In the genomic region with DNA sequence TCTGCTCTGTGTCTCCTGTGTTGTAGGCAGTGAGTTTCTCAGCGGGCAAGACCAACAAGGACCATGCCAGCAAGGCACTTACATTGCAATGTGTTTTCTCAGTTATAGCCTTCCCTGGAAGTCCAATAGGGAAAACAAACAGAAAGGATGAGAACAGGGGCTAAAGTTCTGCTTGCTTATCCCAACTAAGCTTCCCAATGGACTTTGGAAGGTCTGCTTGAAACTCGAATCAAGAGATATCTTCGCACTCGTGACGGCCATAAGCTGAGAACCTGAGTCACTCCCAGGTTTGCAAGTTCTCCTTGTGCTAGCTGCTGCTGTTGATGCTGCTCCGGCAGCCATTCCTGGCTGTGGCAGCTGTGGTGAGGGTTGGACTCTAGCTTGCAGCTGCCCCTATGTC, we compare ENCODE assay signal across 16 mouse cellular contexts. TPM values are rescaled to one million over a fixed set of nuclear protein-coding genes. Genes with fewer than 3 reads are reported as not detected.
DNase-seq lines count a peak whose midpoint lies in the region; ATAC-seq and TF ChIP-seq lines count a peak whose summit lies in the region.
"Had no signal": no experiment of that assay in that cellular context is flagged by ENCODE, and none has a peak within 500 bp of the region (broad histone marks: within the 10 kb centered on the region; RNA-seq: fewer than 3 reads in every experiment).

No protein-coding gene starts in this region.

- no peak for TF ChIP-seq POLR2A in heart, adult 2 months (IDR thresholded peaks at IDR 0.05; ENCODE audit: insufficient read depth, low read depth, low read length)
- no peak for TF ChIP-seq POLR2A in bone marrow macrophage, adult 2 months (IDR thresholded peaks at IDR 0.05; ENCODE audit: borderline replicate concordance, low read depth, low read length)
- no peak for TF ChIP-seq POLR2A in myocyte (IDR thresholded peaks at IDR 0.05; ENCODE audit: insufficient read length, low read depth)
- no peak for TF ChIP-seq POLR2A in cerebellum, adult 2 months (IDR thresholded peaks at IDR 0.05; ENCODE audit: borderline replicate concordance, insufficient read depth, low read length)

- peaks cover 12% of the 10 kb centered on the region for H3K36me3 ChIP-seq in heart, adult 2 months (ENCODE audit: control insufficient read depth, insufficient read depth, low read length)
- no peaks in the 10 kb centered on the region for H3K36me3 ChIP-seq in intestine, postnatal 0 days (ENCODE audit: control insufficient read depth, insufficient read depth)
- no peaks in the 10 kb centered on the region for H3K36me3 ChIP-seq in myocyte (ENCODE audit: control insufficient read depth, insufficient read depth)
- no peaks in the 10 kb centered on the region for H3K36me3 ChIP-seq in midbrain, postnatal 0 days (ENCODE audit: insufficient read depth, low read length)
- H3K36me3 ChIP-seq: embryonic facial prominence, embryonic 15.5 days; G1E; heart, embryonic 15.5 days; midbrain, embryonic 15.5 days had no signal

- H3K79me2 ChIP-seq in heart, adult 2 months (replicated peaks; ENCODE audit: control insufficient read depth, insufficient read depth, low read length): no peaks in the 10 kb centered on the region
- no peaks in the 10 kb centered on the region for H3K79me2 ChIP-seq in myocyte (ENCODE audit: control insufficient read depth, insufficient read depth)

- H3K9me3 ChIP-seq in intestine, postnatal 0 days (ENCODE audit: control insufficient read depth): no peaks in the 10 kb centered on the region
- H3K9me3 ChIP-seq in midbrain, postnatal 0 days (ENCODE audit: low read length): no peaks in the 10 kb centered on the region
- H3K9me3 ChIP-seq: embryonic facial prominence, embryonic 15.5 days; G1E; heart, embryonic 15.5 days; midbrain, embryonic 15.5 days had no signal

- no peak for TF ChIP-seq CTCF in heart, adult 2 months (IDR thresholded peaks at IDR 0.05)
- no peak for TF ChIP-seq CTCF in bone marrow macrophage, adult 2 months (IDR thresholded peaks at IDR 0.05; ENCODE audit: low read depth, low read length)
- no peak for TF ChIP-seq CTCF in intestine, postnatal 0 days (IDR thresholded peaks at IDR 0.05; ENCODE audit: low read depth)
- no peak for TF ChIP-seq CTCF in cerebellum, adult 2 months (IDR thresholded peaks at IDR 0.05; ENCODE audit: borderline replicate concordance, insufficient read depth, low read depth, low read length)
- no peak for TF ChIP-seq CTCF in midbrain, postnatal 0 days (IDR thresholded peaks at IDR 0.05)

- no peak for TF ChIP-seq EP300 in heart, adult 2 months (IDR thresholded peaks at IDR 0.05; ENCODE audit: insufficient read depth, low read depth, low read length)

- no peak for DNase-seq in heart, adult 2 months
- DNase-seq in heart, postnatal 10 days: no peak
- DNase-seq in embryo, embryonic 10 days (ENCODE audit: low spot score): no peak
- DNase-seq in cerebellum, adult 2 months: no peak
- no peak for DNase-seq in midbrain, postnatal 0 days (ENCODE audit: low spot score)
- DNase-seq: adrenal gland, postnatal 10 days; cerebellum, adult 11 months; cerebellum, postnatal 14 days; thymus, postnatal 36 days had no signal

- no peak overlapping the region for H3ac ChIP-seq in myocyte (ENCODE audit: control insufficient read depth, insufficient read length)

- no peaks in the 10 kb centered on the region for H3K27me3 ChIP-seq in heart, adult 2 months (ENCODE audit: control insufficient read depth, insufficient read depth, low read length)
- no peaks in the 10 kb centered on the region for H3K27me3 ChIP-seq in intestine, postnatal 0 days (replicated peaks; ENCODE audit: control insufficient read depth, insufficient read depth, low read length)
- H3K27me3 ChIP-seq in myocyte (ENCODE audit: control insufficient read depth, insufficient read depth, insufficient read length): no peaks in the 10 kb centered on the region
- no peaks in the 10 kb centered on the region for H3K27me3 ChIP-seq in cerebellum, adult 2 months (ENCODE audit: control insufficient read depth, insufficient read depth, low read length)
- no peaks in the 10 kb centered on the region for H3K27me3 ChIP-seq in midbrain, postnatal 0 days (ENCODE audit: insufficient read depth, low read length)
- H3K27me3 ChIP-seq: embryonic facial prominence, embryonic 15.5 days; heart, embryonic 15.5 days; midbrain, embryonic 15.5 days had no signal

- peaks cover 9% of the 10 kb centered on the region for H3K4me1 ChIP-seq in heart, adult 2 months (ENCODE audit: control insufficient read depth, insufficient read depth, low read length)
- H3K4me1 ChIP-seq in bone marrow macrophage, adult 2 months (ENCODE audit: control insufficient read depth, insufficient read depth, low read length): peaks cover 50% of the 10 kb centered on the region
- H3K4me1 ChIP-seq in intestine, postnatal 0 days (replicated peaks; ENCODE audit: control insufficient read depth, insufficient read depth, low read length): peaks cover 27% of the 10 kb centered on the region
- no peaks in the 10 kb centered on the region for H3K4me1 ChIP-seq in cerebellum, adult 2 months (ENCODE audit: control insufficient read depth, insufficient read depth, low read length)
- H3K4me1 ChIP-seq in midbrain, postnatal 0 days (ENCODE audit: insufficient read depth, low read length): no peaks in the 10 kb centered on the region
- H3K4me1 ChIP-seq: midbrain, embryonic 15.5 days had no signal

- peak; percentile 90 for ATAC-seq in intestine, postnatal 0 days
- no peak for ATAC-seq in midbrain, postnatal 0 days (ENCODE audit: low FRiP score)
- ATAC-seq: midbrain, embryonic 15.5 days had no signal

- WGBS in heart, adult 2 months: 79% methylated on average over 6 of the region's 6 CpGs
- 43% methylated on average over 6 of the region's 6 CpGs for WGBS in intestine, postnatal 0 days
- 89% methylated on average over 6 of the region's 6 CpGs for WGBS in cerebellum, adult 2 months
- WGBS in midbrain, postnatal 0 days: 93% methylated on average over 6 of the region's 6 CpGs

- no peak overlapping the region for H3K4me2 ChIP-seq in intestine, postnatal 0 days (replicated peaks; ENCODE audit: low read depth)
- peak overlapping the region; percentile 60 for H3K4me2 ChIP-seq in myocyte (ENCODE audit: low read depth)
- H3K4me2 ChIP-seq in midbrain, postnatal 0 days (ENCODE audit: low read depth, low read length, poor library complexity, severe bottlenecking): no peak overlapping the region
- H3K4me2 ChIP-seq: embryonic facial prominence, embryonic 15.5 days; heart, embryonic 15.5 days; midbrain, embryonic 15.5 days had no signal

- H3K9ac ChIP-seq in heart, adult 2 months (ENCODE audit: low read depth, low read length): no peak overlapping the region
- H3K9ac ChIP-seq in intestine, postnatal 0 days (ENCODE audit: low read depth, low read length): no peak overlapping the region
- H3K9ac ChIP-seq in midbrain, postnatal 0 days (replicated peaks; ENCODE audit: low read length, poor library complexity, severe bottlenecking): no peak overlapping the region
- H3K9ac ChIP-seq: embryonic facial prominence, embryonic 15.5 days; heart, embryonic 15.5 days; midbrain, embryonic 15.5 days had no signal

- no peak overlapping the region for H3K4me3 ChIP-seq in heart, adult 2 months
- no peak overlapping the region for H3K4me3 ChIP-seq in bone marrow macrophage, adult 2 months (ENCODE audit: insufficient read depth, low read length)
- H3K4me3 ChIP-seq in intestine, postnatal 0 days (ENCODE audit: low read depth, low read length): no peak overlapping the region
- H3K4me3 ChIP-seq in myocyte: no peak overlapping the region
- no peak overlapping the region for H3K4me3 ChIP-seq in cerebellum, adult 2 months (replicated peaks; ENCODE audit: insufficient read depth, low read depth, low read length)
- H3K4me3 ChIP-seq in midbrain, postnatal 0 days (ENCODE audit: low read depth, low read length): no peak overlapping the region
- H3K4me3 ChIP-seq: embryonic facial prominence, embryonic 15.5 days; heart, embryonic 15.5 days; midbrain, embryonic 15.5 days had no signal

- peak overlapping the region; percentile 91 for H3K27ac ChIP-seq in heart, adult 2 months
- H3K27ac ChIP-seq in bone marrow macrophage, adult 2 months (ENCODE audit: insufficient read depth, low read depth, low read length): peak overlapping the region; percentile 5
- peak overlapping the region; percentile 88 for H3K27ac ChIP-seq in intestine, postnatal 0 days (ENCODE audit: low read depth, low read length)
- no peak overlapping the region for H3K27ac ChIP-seq in cerebellum, adult 2 months (ENCODE audit: insufficient read depth, low read length)
- H3K27ac ChIP-seq in midbrain, postnatal 0 days (ENCODE audit: low read depth, low read length): no peak overlapping the region
- H3K27ac ChIP-seq: embryonic facial prominence, embryonic 15.5 days; heart, embryonic 15.5 days; midbrain, embryonic 15.5 days had no signal

- intact Hi-C loops in heart, adult 2 months (cut with DNase I): loop anchor here (1.0 to 10.0 kb wide), 3 partner anchors 42 to 353 kb away; a partner anchor contains a TSS
- intact Hi-C loops in heart, postnatal 10 days (cut with DNase I): loop anchor here (2.0 kb wide), 1 partner anchor 42 kb away; no protein-coding TSS in a partner anchor

TF ChIP-seq in myocyte, 11 proteins besides CTCF, POLR2A, EP300 and RAD21 (continues in another document):
- no peak for TF ChIP-seq CEBPB (IDR thresholded peaks at IDR 0.05; ENCODE audit: insufficient read depth, poor library complexity, severe bottlenecking)
- TF ChIP-seq MYOG (IDR thresholded peaks at IDR 0.05; ENCODE audit: control insufficient read depth in 1 of 3, insufficient read depth in 1 of 3, insufficient read length in 2 of 3, low read depth in 2 of 3): peak in 1 of 3 experiments; percentile 32
- TF ChIP-seq POLR2AphosphoS2 (IDR thresholded peaks at IDR 0.05; ENCODE audit: insufficient read length, low read depth): no peak
- TF ChIP-seq TCF3 (IDR thresholded peaks at IDR 0.05; ENCODE audit: insufficient read length, low read depth): no peak
- TF ChIP-seq REST (IDR thresholded peaks at IDR 0.05; ENCODE audit: insufficient read depth, insufficient read length): no peak
- TF ChIP-seq SRF (IDR thresholded peaks at IDR 0.05; ENCODE audit: control insufficient read depth, insufficient read length, low read depth): no peak
- TF ChIP-seq USF1 (IDR thresholded peaks at IDR 0.05; ENCODE audit: low read depth): no peak
- peak in 1 of 3 experiments; percentile 12 for TF ChIP-seq MYOD1 (IDR thresholded peaks at IDR 0.05; ENCODE audit: control insufficient read depth in 1 of 3, insufficient read length in 2 of 3, low read depth in 2 of 3)

RNA-seq across cellular contexts. Expression of a gene that starts 39.4 kb away (rescaled TPM):
- total RNA-seq in heart, adult 2 months (2021): 100 to 1,000 TPM; 319 to 351 TPM
- 166 and 233 TPM in 2 replicates for polyA plus RNA-seq in heart, adult 2 months (2012; rRNA removed)
- total RNA-seq in heart, postnatal 10 days (2021): 100 to 1,000 TPM; 257 to 282 TPM
- polyA plus RNA-seq in bone marrow macrophage, adult 2 months (2012; ENCODE audit: insufficient read depth, insufficient read length, missing spikeins): 4,878 and 4,880 TPM in 2 replicates
- polyA plus RNA-seq in intestine, postnatal 0 days (2015; fragmentation: Nextera tagmentation; extraction: Ambion mirVana): 2,235 and 2,243 TPM in 2 replicates
- 5.1 TPM for polyA plus RNA-seq in myocyte (2012; fragmentation: generic; extraction: Trizol)
- 283 and 313 TPM in 2 replicates for polyA plus RNA-seq in cerebellum, adult 2 months (2012; rRNA removed)
- total RNA-seq in midbrain, postnatal 0 days (2014; rRNA removed): 267 and 322 TPM in 2 replicates
- 201 and 233 TPM in 2 replicates for polyA plus RNA-seq in midbrain, postnatal 0 days (2015; fragmentation: Nextera tagmentation; extraction: Ambion mirVana)
- polyA plus RNA-seq: G1E had no signal

Comparison
In these comparisons a context has a peak if more than half of its experiments do, and no peak if none do; other contexts are left out.
1. H3K27ac ChIP-seq: peak in heart, adult 2 months (single experiment), bone marrow macrophage, adult 2 months (single experiment) and intestine, postnatal 0 days (single experiment); none in cerebellum, adult 2 months (single experiment) and midbrain, postnatal 0 days (single experiment).
2. RNA of a gene that starts 39.4 kb away (polyA plus RNA-seq): 4,878 to 4,880 TPM in bone marrow macrophage, adult 2 months, 2,235 to 2,243 TPM in intestine, postnatal 0 days, 283 to 313 TPM in cerebellum, adult 2 months, 201 to 233 TPM in midbrain, postnatal 0 days and 166 to 233 TPM in heart, adult 2 months; 5.1 TPM in myocyte (single experiment); every median in the first group is over 10 times any median in the second.